Mouse (Mus musculus): Measurements from ENCODE around the gene Thop1.

GRCm38 (mm10) chr10:81059603-81060543 is 10.0 kb upstream of the Thop1 start, which contains the start of gene Sgta:
- TF ChIP-seq CTCF (IDR thresholded peaks at IDR 0.05; ENCODE audit: control insufficient read depth, insufficient read depth, insufficient read length) (no peak), MYOD1 (IDR thresholded peaks at IDR 0.05; ENCODE audit: control insufficient read depth, insufficient read length, low read depth) (no peak), CEBPB (IDR thresholded peaks at IDR 0.05; ENCODE audit: low read depth) (no peak), FOSL1 (IDR thresholded peaks at IDR 0.05; ENCODE audit: insufficient read depth, low read length, poor library complexity, severe bottlenecking) (no peak), MYOG (IDR thresholded peaks at IDR 0.05; ENCODE audit: control insufficient read depth, extremely low read depth, insufficient read length) (no peak), USF1 (IDR thresholded peaks at IDR 0.05; ENCODE audit: low read depth) (peak; percentile 98)

Measured in C2C12 (cell line).